Mouse (Mus musculus): Measurements from ENCODE around the gene Tnnt3.

- TF ChIP-seq CTCF (conservative IDR thresholded peaks at IDR 0.05; ENCODE audit: low read length): no peak
- TF ChIP-seq POU5F1 (IDR thresholded peaks at IDR 0.05; ENCODE audit: borderline replicate concordance, low read length): no peak
These were observed 60.0 kb downstream of the Tnnt3 start for GRCm38 (mm10) chr7:142558511-142559146.
